ENCODE assay signal across 8 mouse cellular contexts in the genomic region with DNA sequence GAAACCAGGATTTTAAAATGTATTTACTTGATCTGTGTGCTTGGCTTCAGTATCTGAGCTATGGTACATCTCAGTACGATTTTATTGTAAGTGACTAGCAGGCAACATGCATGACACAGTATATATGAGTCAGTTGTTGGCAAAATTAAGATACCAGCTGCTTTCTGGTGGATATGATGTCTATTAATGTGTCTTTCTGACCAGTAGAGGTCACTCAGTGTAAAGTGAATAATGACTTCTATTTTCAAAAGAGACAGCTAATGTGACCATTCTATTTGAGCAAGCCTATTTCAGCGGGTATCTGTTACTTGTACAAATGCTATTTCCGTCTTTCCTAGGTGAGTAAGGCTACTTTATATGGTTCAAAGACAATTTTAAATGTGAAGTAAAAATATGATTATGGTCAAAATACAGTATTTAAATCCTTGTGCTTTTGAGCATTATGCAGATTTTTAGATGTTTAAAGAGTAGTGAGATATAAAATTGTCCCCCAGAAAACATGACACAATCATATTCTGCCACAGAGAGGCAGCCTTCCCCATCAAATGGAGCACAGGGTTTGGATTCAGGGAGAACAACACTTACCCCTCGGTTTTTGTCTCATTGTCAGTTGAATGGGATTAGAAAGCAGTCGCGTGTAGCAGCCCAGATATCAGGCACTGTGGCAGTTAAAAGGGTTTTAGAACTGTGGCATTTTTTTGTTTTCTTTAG.
DNase-seq lines count a peak whose midpoint lies in the region; ATAC-seq lines count a peak whose summit lies in the region.

No protein-coding gene starts in this region.

- H3K4me3 ChIP-seq in midbrain, embryonic 11.5 days (ENCODE audit: low read depth, low read length), result no peak overlapping the region
- H3K4me3 ChIP-seq in midbrain, embryonic 10.5 days, result no peak overlapping the region

- H3K4me2 ChIP-seq in midbrain, embryonic 11.5 days, result no peak overlapping the region

- H3K4me1 ChIP-seq in midbrain, embryonic 11.5 days (ENCODE audit: control insufficient read depth, insufficient read depth, low read length), result no peaks in the 10 kb centered on the region; the same call in 1 of the 2 replicates
- H3K4me1 ChIP-seq in midbrain, embryonic 10.5 days, result peaks cover 4% of the 10 kb centered on the region; the same call in 1 of the 2 replicates

- no peak overlapping the region for H3K27ac ChIP-seq in midbrain, embryonic 11.5 days (ENCODE audit: low read depth, low read length)
- H3K27ac ChIP-seq in midbrain, embryonic 10.5 days (replicated peaks), result no peak overlapping the region

- WGBS in midbrain, embryonic 11.5 days, result 42% methylated on average over 6 of the region's 6 CpGs
- 47% methylated on average over 6 of the region's 6 CpGs for WGBS in midbrain, embryonic 10.5 days

- H3K9ac ChIP-seq in midbrain, embryonic 11.5 days (ENCODE audit: low read length), result no peak overlapping the region

- H3K36me3 ChIP-seq in midbrain, embryonic 11.5 days (ENCODE audit: control insufficient read depth, insufficient read depth, low read length), result no peaks in the 10 kb centered on the region
- no peaks in the 10 kb centered on the region for H3K36me3 ChIP-seq in midbrain, embryonic 10.5 days

- peak; percentile 88 for DNase-seq in midbrain, embryonic 11.5 days (ENCODE audit: low spot score, missing footprints)
- no peak for DNase-seq in midbrain, embryonic 10.5 days (ENCODE audit: low spot score)
- peak; percentile 33 to 51 for DNase-seq in cerebellum, postnatal 36 days
- DNase-seq in layer of hippocampus, adult 18-20 months (ENCODE audit: low spot score in 2 of 2), result peak; percentile 12 to 63
- DNase-seq in retina, postnatal 7 days (ENCODE audit: low read depth, low spot score), result peak; percentile 3
- DNase-seq in lung, adult 18-20 months, result no peak
- DNase-seq in kidney, adult 18-20 months, result no peak
- DNase-seq in adrenal gland, postnatal 25 days, result no peak

- no peaks in the 10 kb centered on the region for H3K9me3 ChIP-seq in midbrain, embryonic 11.5 days (ENCODE audit: control insufficient read depth, low read length)
- H3K9me3 ChIP-seq in midbrain, embryonic 10.5 days (replicated peaks), result no peaks in the 10 kb centered on the region

- ATAC-seq in midbrain, embryonic 11.5 days (ENCODE audit: low FRiP score), result peak; percentile 87

- H3K27me3 ChIP-seq in midbrain, embryonic 11.5 days (ENCODE audit: control insufficient read depth, insufficient read depth, low read length), result no peaks in the 10 kb centered on the region
- H3K27me3 ChIP-seq in midbrain, embryonic 10.5 days (ENCODE audit: low read depth, poor library complexity, severe bottlenecking), result no peaks in the 10 kb centered on the region

Comparison
In these comparisons a context has a peak if more than half of its experiments do, and no peak if none do; other contexts are left out.
1. DNase-seq: peak in midbrain, embryonic 11.5 days (single experiment), cerebellum, postnatal 36 days (2 of 2), layer of hippocampus, adult 18-20 months (2 of 2) and retina, postnatal 7 days (single experiment); none in midbrain, embryonic 10.5 days (single experiment), lung, adult 18-20 months (0 of 2), kidney, adult 18-20 months (single experiment) and adrenal gland, postnatal 25 days (single experiment).